ENCODE assay signal across 9 mouse cellular contexts in the genomic region with DNA sequence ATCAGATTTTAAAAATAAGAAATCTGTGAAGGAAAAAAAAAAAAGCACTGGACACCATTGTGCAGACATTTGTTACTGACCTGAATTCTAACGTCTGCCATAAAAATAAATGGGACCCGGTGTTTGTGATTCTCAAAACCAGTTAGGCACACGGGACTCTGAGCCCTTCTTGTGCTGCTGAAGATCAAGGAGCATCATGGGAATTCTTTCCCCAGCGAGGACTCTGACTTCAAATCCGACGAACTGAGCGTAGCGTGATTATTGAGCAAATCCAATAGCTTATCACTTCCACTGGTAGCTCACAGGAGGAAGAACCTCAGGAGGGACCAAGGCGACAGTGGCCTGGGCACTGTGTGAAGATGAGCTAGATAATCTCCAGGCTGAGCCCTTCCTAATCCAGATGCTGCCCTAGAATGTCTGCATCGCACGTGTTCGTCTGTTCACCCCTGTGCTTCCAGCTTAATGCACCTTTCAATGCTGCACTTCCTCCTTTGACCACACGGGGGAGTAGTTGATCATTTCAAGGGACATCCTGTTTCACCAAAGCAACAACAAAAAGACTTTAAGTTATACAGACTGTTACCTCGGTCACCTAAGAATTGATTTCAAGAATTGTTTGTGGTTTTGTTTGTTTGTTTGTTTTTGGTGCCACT. TPM values are rescaled to one million over a fixed set of nuclear protein-coding genes. Genes with fewer than 3 reads are reported as not detected.
A peak's percentile ranks its signal among the peaks of the same experiment; 100 is the strongest.
DNase-seq lines count a peak whose midpoint lies in the region; ATAC-seq and TF ChIP-seq lines count a peak whose summit lies in the region.
"Had no signal": no experiment of that assay in that cellular context is flagged by ENCODE, and none has a peak within 500 bp of the region (broad histone marks: within the 10 kb centered on the region; RNA-seq: fewer than 3 reads in every experiment).

No protein-coding gene starts in this region.

- H3K4me3 ChIP-seq in bone marrow, adult 2 months (replicated peaks; ENCODE audit: control insufficient read depth, low read depth, low read length): no peak overlapping the region
- H3K4me3 ChIP-seq in embryonic facial prominence, embryonic 13.5 days: no peak overlapping the region
- H3K4me3 ChIP-seq: lung, embryonic 15.5 days had no signal

- peaks cover 2% of the 10 kb centered on the region for H3K4me1 ChIP-seq in bone marrow, adult 2 months (ENCODE audit: control insufficient read depth, insufficient read depth, low read length)
- 0 out of 2 replicates have a peak, but pooled peaks cover 2% of the 10 kb centered on the region for H3K4me1 ChIP-seq in embryonic facial prominence, embryonic 13.5 days

- peaks cover 24% of the 10 kb centered on the region for H3K36me3 ChIP-seq in embryonic facial prominence, embryonic 13.5 days

- peak; percentile 89 for DNase-seq in ES-CJ7 (ENCODE audit: low read depth, low spot score)
- DNase-seq in heart, postnatal 10 days: peak; percentile 81 to 89
- DNase-seq in layer of hippocampus, adult 18-20 months (ENCODE audit: low spot score in 2 of 2): peak; percentile 50 to 84
- peak; percentile 86 for DNase-seq in lung, postnatal 36 days
- DNase-seq in right cerebral cortex, postnatal 10 days (ENCODE audit: low spot score in 2 of 2): peak; percentile 73 to 87
- DNase-seq in urinary bladder, postnatal 14 days (ENCODE audit: low spot score): peak; percentile 74

- peak; percentile 51 for TF ChIP-seq CTCF in bone marrow, adult 2 months (IDR thresholded peaks at IDR 0.05; ENCODE audit: control insufficient read depth, insufficient read depth, low read length)

- intact Hi-C loops in heart, postnatal 10 days (cut with DNase I): loop anchor here (1.0 to 5.0 kb wide), 4 partner anchors 102 to 428 kb away; a partner anchor contains a TSS

- 45% methylated on average over 14 of the region's 14 CpGs for WGBS in bone marrow, adult 2 months
- WGBS in embryonic facial prominence, embryonic 13.5 days: 39% methylated on average over 14 of the region's 14 CpGs

- no peaks in the 10 kb centered on the region for H3K27me3 ChIP-seq in embryonic facial prominence, embryonic 13.5 days
- H3K27me3 ChIP-seq: lung, embryonic 15.5 days had no signal

- H3K9me3 ChIP-seq in embryonic facial prominence, embryonic 13.5 days: no peaks in the 10 kb centered on the region
- H3K9me3 ChIP-seq: lung, embryonic 15.5 days had no signal

- H3K27ac ChIP-seq in bone marrow, adult 2 months (ENCODE audit: control insufficient read depth, insufficient read depth, low read depth, low read length, poor library complexity): no peak overlapping the region
- H3K27ac ChIP-seq in embryonic facial prominence, embryonic 13.5 days: no peak overlapping the region
- H3K27ac ChIP-seq: lung, embryonic 15.5 days had no signal

- ATAC-seq in embryonic facial prominence, embryonic 13.5 days (ENCODE audit: insufficient number of reproducible peaks, insufficient read depth, low FRiP score, low TSS enrichment, low read depth): no peak

- no peak overlapping the region for H3K9ac ChIP-seq in embryonic facial prominence, embryonic 13.5 days
- H3K9ac ChIP-seq: lung, embryonic 15.5 days had no signal

- no peak for TF ChIP-seq POLR2A in bone marrow, adult 2 months (IDR thresholded peaks at IDR 0.05; ENCODE audit: borderline replicate concordance, control insufficient read depth, low read depth, low read length)

- peak overlapping the region; percentile 28 for H3K4me2 ChIP-seq in embryonic facial prominence, embryonic 13.5 days
- H3K4me2 ChIP-seq: lung, embryonic 15.5 days had no signal

RNA-seq across cellular contexts. Expression of a gene that starts 31.9 kb away (rescaled TPM):
- 2.2 and 2.4 TPM in 2 replicates for polyA plus RNA-seq in bone marrow, adult 2 months (2011; ENCODE audit: insufficient read depth, insufficient read length, low replicate concordance, missing spikeins)
- 27.3 and 29.2 TPM in 2 replicates for polyA plus RNA-seq in embryonic facial prominence, embryonic 13.5 days (2015; fragmentation: Nextera tagmentation; extraction: Ambion mirVana)
- 10 to 100 TPM in 1 of 2 experiments, 1 to 10 TPM in 1; 8.0 to 10.7 TPM for total RNA-seq in heart, postnatal 10 days (2021)
- 1 to 10 TPM in 1 of 2 experiments, under 1 TPM in 1; 0.77 to 1.0 TPM for total RNA-seq in layer of hippocampus, adult 18-20 months (2021)

RNA-seq across cellular contexts. Expression of a gene that starts 32.1 kb away (rescaled TPM):
- 0.66 and 3.2 TPM in 2 replicates for polyA plus RNA-seq in bone marrow, adult 2 months (2011; ENCODE audit: insufficient read depth, insufficient read length, low replicate concordance, missing spikeins)
- 46.3 and 48.2 TPM in 2 replicates for polyA plus RNA-seq in embryonic facial prominence, embryonic 13.5 days (2015; fragmentation: Nextera tagmentation; extraction: Ambion mirVana)
- 1 to 10 TPM; 2.8 to 3.1 TPM for total RNA-seq in heart, postnatal 10 days (2021)
- total RNA-seq in layer of hippocampus, adult 18-20 months (2021): 10 to 100 TPM; 33.2 to 35.4 TPM

Comparison
In these comparisons a context has a peak if more than half of its experiments do, and no peak if none do; other contexts are left out.
1. RNA of a gene that starts 31.9 kb away (total RNA-seq): 8.0 to 10.7 TPM in heart, postnatal 10 days; 0.77 to 1.0 TPM in layer of hippocampus, adult 18-20 months; every median in the first group is over 4 times any median in the second.
2. RNA of a gene that starts 32.1 kb away (total RNA-seq): 33.2 to 35.4 TPM in layer of hippocampus, adult 18-20 months; 2.8 to 3.1 TPM in heart, postnatal 10 days; every median in the first group is over 4 times any median in the second.
3. Peak in every context shown above with its lines, with median percentiles within 50 percentile points of each other: DNase-seq.